Mouse (Mus musculus): ENCODE data around the gene Cdh5. TPM values are rescaled to one million over a fixed set of nuclear protein-coding genes. Genes with fewer than 3 reads are reported as not detected.
"Not testable (repeated sequence)": the region's sequence is repeated elsewhere in the genome, so short reads cannot be mapped to it uniquely, and the experiment has no call there.

Gene Cdh5
- 100 to 1,000 TPM; 163 to 174 TPM for total RNA-seq (2021)
- long read RNA-seq, experiment 1, transcript Cdh5-201 (12 exons, 3,995 nt), result major isoform, 23 of 32 reads
- long read RNA-seq, experiment 1, partial matches to known transcripts, result 2 of 32 reads
- long read RNA-seq, experiment 1, other reads (novel, unspliced or antisense), result 7 of 32 reads
- long read RNA-seq, experiment 2, transcript Cdh5-201 (12 exons, 3,995 nt), result major isoform, 36 of 55 reads
- long read RNA-seq, experiment 2, partial matches to known transcripts, result 16 of 55 reads
- long read RNA-seq, experiment 2, other reads (novel, unspliced or antisense), result 3 of 55 reads

GRCm38 (mm10) chr8:104101415-104101814 lies at the start of gene Cdh5:
Gene Cdh5, plus strand, starts transcription at chr8:104101625.
- no peak for DNase-seq (ENCODE audit: low spot score in 2 of 2)

- no peak for DNase-seq (ENCODE audit: low spot score in 2 of 2)
These were observed 41.5 kb upstream of the Cdh5 start for GRCm38 (mm10) chr8:104059922-104060321.

GRCm38 (mm10) chr8:104060446-104060845 lies 41.0 kb upstream of the Cdh5 start:
- no peak for DNase-seq (ENCODE audit: low spot score in 2 of 2)

GRCm38 (mm10) chr8:104061048-104061988 lies 40.1 kb upstream of the Cdh5 start:
- no peak for DNase-seq (ENCODE audit: low spot score in 2 of 2)

GRCm38 (mm10) chr8:104061989-104062820 lies 39.2 kb upstream of the Cdh5 start:
- DNase-seq (ENCODE audit: low spot score in 2 of 2), result no peak

- no peak for DNase-seq (ENCODE audit: low spot score in 2 of 2)
These were observed 36.2 kb upstream of the Cdh5 start for GRCm38 (mm10) chr8:104065223-104065622.

- DNase-seq (ENCODE audit: low spot score in 2 of 2), result no peak
These were observed 35.4 kb upstream of the Cdh5 start for GRCm38 (mm10) chr8:104065906-104066518.

GRCm38 (mm10) chr8:104067390-104067925 lies 34.0 kb upstream of the Cdh5 start:
- DNase-seq (ENCODE audit: low spot score in 2 of 2), result no peak

GRCm38 (mm10) chr8:104068421-104069035 lies 32.9 kb upstream of the Cdh5 start:
- DNase-seq (ENCODE audit: low spot score in 2 of 2), result no peak

GRCm38 (mm10) chr8:104070201-104070865 lies 31.1 kb upstream of the Cdh5 start:
- not testable (repeated sequence) for DNase-seq (ENCODE audit: low spot score in 2 of 2)

- no peak for DNase-seq (ENCODE audit: low spot score in 2 of 2)
These were observed 30.5 kb upstream of the Cdh5 start for GRCm38 (mm10) chr8:104070949-104071348.

GRCm38 (mm10) chr8:104075079-104075478 lies 26.3 kb upstream of the Cdh5 start:
- no peak for DNase-seq (ENCODE audit: low spot score in 2 of 2)

GRCm38 (mm10) chr8:104076541-104077412 lies 24.6 kb upstream of the Cdh5 start:
- no peak for DNase-seq (ENCODE audit: low spot score in 2 of 2)

GRCm38 (mm10) chr8:104078091-104078490 lies 23.3 kb upstream of the Cdh5 start:
- DNase-seq (ENCODE audit: low spot score in 2 of 2), result no peak

- no peak for DNase-seq (ENCODE audit: low spot score in 2 of 2)
These were observed 16.1 kb upstream of the Cdh5 start for GRCm38 (mm10) chr8:104085281-104085680.

GRCm38 (mm10) chr8:104086615-104087014 lies 14.8 kb upstream of the Cdh5 start:
- DNase-seq (ENCODE audit: low spot score in 2 of 2), result no peak

GRCm38 (mm10) chr8:104087091-104087490 lies 14.3 kb upstream of the Cdh5 start:
- no peak for DNase-seq (ENCODE audit: low spot score in 2 of 2)

- not testable (repeated sequence) for DNase-seq (ENCODE audit: low spot score in 2 of 2)
These were observed 13.5 kb upstream of the Cdh5 start for GRCm38 (mm10) chr8:104087878-104088277.

- DNase-seq (ENCODE audit: low spot score in 2 of 2), result no peak
These were observed 12.5 kb upstream of the Cdh5 start for GRCm38 (mm10) chr8:104088881-104089280.
